Mouse (Mus musculus) embryonic facial prominence, embryonic 13.5 days (tissue): ENCODE data around the gene Hspa12b. TPM values are rescaled to one million over a fixed set of nuclear protein-coding genes. Genes with fewer than 3 reads are reported as not detected.
A peak's percentile ranks its signal among the peaks of the same experiment; 100 is the strongest.

Source experiments
- ATAC-seq: fragments of 200-750 bp; cut with Nextera tagmentation; 2 replicates; pipeline ENCODE4 v1.8.0; 2017; ENCODE audit warnings: low read depth; ENCODE audit not compliant: insufficient number of reproducible peaks, insufficient read depth, low FRiP score, low TSS enrichment
- H3K27ac ChIP-seq: fragments of 300-500 bp; sonication (generic); 2 replicates; pipeline ENCODE4 v1.5.1; 2015; ENCODE audit warnings: moderate library complexity, mild to moderate bottlenecking, inconsistent platforms
- H3K27me3 ChIP-seq: fragments of 300-500 bp; sonication (generic); 2 replicates; pipeline ENCODE4 v1.6.1; 2015; ENCODE audit warnings: mild to moderate bottlenecking, inconsistent platforms
- H3K36me3 ChIP-seq: fragments of 300-500 bp; sonication (generic); 2 replicates; pipeline ENCODE4 v1.6.1; 2015; ENCODE audit warnings: mild to moderate bottlenecking, inconsistent platforms
- H3K4me1 ChIP-seq: fragments of 300-500 bp; sonication (generic); 2 replicates; pipeline ENCODE4 v1.6.1; 2015; ENCODE audit warnings: inconsistent platforms
- H3K4me2 ChIP-seq: fragments of 300-500 bp; sonication (generic); 2 replicates; pipeline ENCODE4 v1.6.1; 2015; ENCODE audit warnings: moderate library complexity, mild to moderate bottlenecking, inconsistent platforms
- H3K4me3 ChIP-seq: fragments of 300-500 bp; sonication (generic); 2 replicates; pipeline ENCODE4 v1.5.1; 2015; ENCODE audit warnings: mild to moderate bottlenecking, inconsistent platforms
- H3K9ac ChIP-seq: fragments of 300-500 bp; sonication (generic); 2 replicates; pipeline ENCODE4 v1.6.1; 2015; ENCODE audit warnings: mild to moderate bottlenecking, inconsistent platforms
- H3K9me3 ChIP-seq: fragments of 300-500 bp; sonication (generic); 2 replicates; pipeline ENCODE4 v1.6.1; 2016; ENCODE audit warnings: inconsistent platforms
- WGBS: fragments of 180-500 bp; shearing (Covaris S2); methylation state at CpG from one replicate; pipeline ENCODE4 v1.1.7; 2015; ENCODE audit warnings: mixed read lengths; 5-methylcytosine and 5-hydroxymethylcytosine counted together
- polyA plus RNA-seq: library from polyadenylated mRNA; unstranded; fragments of >200 nt; fragmentation: Nextera tagmentation; extraction: Ambion mirVana; gene quantifications from 2 replicates; pipeline ENCODE4 v1.2.1, GENCODE M21; 2015

The Hspa12b gene
- polyA plus RNA-seq, 1 experiment from 2014 or later = 18.2 TPM

- H3K9me3 ChIP-seq = no peaks in the 10 kb centered on the region
- peak overlapping the region; percentile 80 for H3K9ac ChIP-seq
These were observed 60.5 kb downstream of the Hspa12b start for GRCm38 (mm10) chr2:131187602-131187922.

GRCm38 (mm10) chr2:131188311-131188710 is 61.2 kb downstream of the Hspa12b start:
- Histone ChIP-seq H3K9me3 (no peaks in the 10 kb centered on the region), H3K27me3 (no peaks in the 10 kb centered on the region), H3K4me3 (0 out of 2 replicates have a peak overlapping the region, but pooled peaks have one; percentile 61), H3K9ac (no peak overlapping the region), H3K36me3 (peaks cover 33% of the 10 kb centered on the region), H3K4me1 (peaks cover 45% of the 10 kb centered on the region), H3K27ac (no peak overlapping the region), H3K4me2 (peak overlapping the region; percentile 75; the same call in 1 of the 2 replicates)
- ATAC-seq = no peak
- WGBS = 95% methylated on average over 5 of the region's 5 CpGs

More at GRCm38 (mm10) chr2:131187602-131187922, 60.5 kb downstream of the Hspa12b start:
- WGBS = 13% methylated on average over 3 of the region's 3 CpGs
- H3K27me3 ChIP-seq = no peaks in the 10 kb centered on the region
- H3K4me1 ChIP-seq = peaks cover 45% of the 10 kb centered on the region
- peak overlapping the region; percentile 75 for H3K4me2 ChIP-seq
- no peak for ATAC-seq
- H3K36me3 ChIP-seq = peaks cover 25% of the 10 kb centered on the region
- peak overlapping the region; percentile 61 for H3K4me3 ChIP-seq
- H3K27ac ChIP-seq = no peak overlapping the region

GRCm38 (mm10) chr2:131189521-131190309 is 62.6 kb downstream of the Hspa12b start:
- WGBS = 45% methylated on average over 5 of the region's 5 CpGs
- peaks cover 45% of the 10 kb centered on the region for H3K4me1 ChIP-seq
- ATAC-seq = no peak
- H3K9ac ChIP-seq = peak overlapping the region; percentile 22; the same call in 1 of the 2 replicates
- no peaks in the 10 kb centered on the region for H3K27me3 ChIP-seq
- H3K27ac ChIP-seq = no peak overlapping the region
- no peak overlapping the region for H3K4me2 ChIP-seq
- H3K36me3 ChIP-seq = peaks cover 47% of the 10 kb centered on the region
- no peak overlapping the region for H3K4me3 ChIP-seq
- H3K9me3 ChIP-seq = no peaks in the 10 kb centered on the region

GRCm38 (mm10) chr2:131190344-131191004 is 63.4 kb downstream of the Hspa12b start:
- no peak overlapping the region for H3K4me3 ChIP-seq

GRCm38 (mm10) chr2:131191005-131191390 is 63.9 kb downstream of the Hspa12b start:
- H3K4me2 ChIP-seq = no peak overlapping the region
- H3K9ac ChIP-seq = no peak overlapping the region
- H3K27me3 ChIP-seq = no peaks in the 10 kb centered on the region
- H3K36me3 ChIP-seq = peaks cover 57% of the 10 kb centered on the region
- peaks cover 43% of the 10 kb centered on the region for H3K4me1 ChIP-seq
- H3K27ac ChIP-seq = no peak overlapping the region
- H3K4me3 ChIP-seq = no peak overlapping the region
- no peak for ATAC-seq
- WGBS = 75% methylated on average over 7 of the region's 7 CpGs
- H3K9me3 ChIP-seq = no peaks in the 10 kb centered on the region

More at GRCm38 (mm10) chr2:131190344-131191004, 63.4 kb downstream of the Hspa12b start:
- no peaks in the 10 kb centered on the region for H3K27me3 ChIP-seq
- peaks cover 45% of the 10 kb centered on the region for H3K4me1 ChIP-seq
- no peak overlapping the region for H3K27ac ChIP-seq
- no peaks in the 10 kb centered on the region for H3K9me3 ChIP-seq
- WGBS = 27% methylated on average over 10 of the region's 10 CpGs
- H3K36me3 ChIP-seq = peaks cover 53% of the 10 kb centered on the region
- no peak overlapping the region for H3K9ac ChIP-seq
- no peak for ATAC-seq
- H3K4me2 ChIP-seq = no peak overlapping the region

Other genes with a start within 250 kb of the Hspa12b start
- 43.2 and 49.5 TPM in 2 replicates for gene 4930402H24Rik, start 220.9 kb upstream of the Hspa12b start, polyA plus RNA-seq
- 9.6 and 10.7 TPM in 2 replicates for gene Atrn, start 220.8 kb upstream of the Hspa12b start, polyA plus RNA-seq
- gene Gfra4, start 84.2 kb upstream of the Hspa12b start, polyA plus RNA-seq = 35.4 and 42.7 TPM in 2 replicates
- gene Adam33, start 63.5 kb upstream of the Hspa12b start, polyA plus RNA-seq = 30.0 and 31.9 TPM in 2 replicates
- gene Siglec1, start 40.5 kb upstream of the Hspa12b start, polyA plus RNA-seq = 0.07 and 0.18 TPM in 2 replicates
- gene Gm11037, start 6.2 kb downstream of the Hspa12b start, polyA plus RNA-seq = not detected in 2 replicates
- gene 1700037H04Rik, start 32.8 kb downstream of the Hspa12b start, polyA plus RNA-seq = 67.5 and 71.4 TPM in 2 replicates
- gene Cenpb, start 52.8 kb downstream of the Hspa12b start, polyA plus RNA-seq = 12.3 and 12.4 TPM in 2 replicates
- gene Cdc25b, start 59.7 kb downstream of the Hspa12b start, polyA plus RNA-seq = 53.8 and 57.5 TPM in 2 replicates
- gene Spef1, start 60.0 kb downstream of the Hspa12b start, polyA plus RNA-seq = 4.4 and 5.1 TPM in 2 replicates
- gene Ap5s1, start 79.8 kb downstream of the Hspa12b start, polyA plus RNA-seq = 26.4 and 28.5 TPM in 2 replicates
- gene Mavs, start 106.8 kb downstream of the Hspa12b start, polyA plus RNA-seq = 15.9 and 16.1 TPM in 2 replicates
- 43.3 and 45.7 TPM in 2 replicates for gene Pank2, start 135.2 kb downstream of the Hspa12b start, polyA plus RNA-seq
- 10.8 and 11.0 TPM in 2 replicates for gene Rnf24, start 225.6 kb downstream of the Hspa12b start, polyA plus RNA-seq